Mouse (Mus musculus) R1 (cell line): ENCODE data around the gene Dcp1a.

Experiments used
- DNase-seq: peaks from one replicate; pipeline ENCODE4 v3.0.0-alpha.2; 2018; ENCODE audit warnings: low read depth, low spot score

Dcp1a gene

GRCm38 (mm10) chr14:30559321-30559850 lies 80.1 kb downstream of the Dcp1a start:
- peak; percentile 77 for DNase-seq

GRCm38 (mm10) chr14:30560803-30561389 lies 81.6 kb downstream of the Dcp1a start:
- no peak for DNase-seq

GRCm38 (mm10) chr14:30561470-30562187 lies 82.3 kb downstream of the Dcp1a start:
- no peak for DNase-seq

- no peak for DNase-seq
These were observed 83.0 kb downstream of the Dcp1a start for GRCm38 (mm10) chr14:30562343-30562742.

GRCm38 (mm10) chr14:30564451-30564850 lies 85.1 kb downstream of the Dcp1a start:
- peak; percentile 81 for DNase-seq

GRCm38 (mm10) chr14:30566317-30566716 lies 87.0 kb downstream of the Dcp1a start:
- DNase-seq: no peak

- DNase-seq: peak; percentile 84
These were observed 88.7 kb downstream of the Dcp1a start for GRCm38 (mm10) chr14:30568016-30568415.

- no peak for DNase-seq
These were observed 91.0 kb downstream of the Dcp1a start for GRCm38 (mm10) chr14:30570303-30570702.

GRCm38 (mm10) chr14:30572253-30572652 lies 92.9 kb downstream of the Dcp1a start:
- DNase-seq: no peak

GRCm38 (mm10) chr14:30573235-30573634 lies 93.9 kb downstream of the Dcp1a start:
- no peak for DNase-seq

GRCm38 (mm10) chr14:30573983-30574584 lies 94.7 kb downstream of the Dcp1a start:
- peak; percentile 87 for DNase-seq

GRCm38 (mm10) chr14:30575791-30576190 lies 96.5 kb downstream of the Dcp1a start:
- no peak for DNase-seq

GRCm38 (mm10) chr14:30576260-30576659 lies 96.9 kb downstream of the Dcp1a start:
- DNase-seq: no peak
